In the genomic region with DNA sequence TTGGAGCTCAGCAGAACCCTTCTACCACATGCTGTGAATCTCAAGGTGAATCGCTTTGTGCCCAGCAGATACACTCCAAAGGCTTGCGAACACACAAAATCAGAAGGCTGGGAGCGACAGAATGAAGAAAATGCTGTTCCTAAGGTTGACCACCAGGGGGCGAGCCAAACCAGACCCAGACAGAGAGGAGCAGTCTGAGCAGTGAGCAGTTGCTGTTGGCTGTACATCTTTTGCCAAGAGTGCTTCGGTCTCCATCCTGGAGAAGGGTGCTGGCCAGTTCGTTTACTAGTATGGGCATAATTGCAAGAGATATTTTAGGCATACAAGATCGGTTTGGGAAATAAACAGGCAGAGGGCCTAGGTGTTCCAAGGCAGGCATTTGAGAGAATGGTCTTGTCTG, we compare ENCODE assay signal across 9 mouse cellular contexts. TPM values are rescaled to one million over a fixed set of nuclear protein-coding genes. Genes with fewer than 3 reads are reported as not detected.
DNase-seq lines count a peak whose midpoint lies in the region; ATAC-seq and TF ChIP-seq lines count a peak whose summit lies in the region.
"Had no signal": no experiment of that assay in that cellular context is flagged by ENCODE, and none has a peak within 500 bp of the region (broad histone marks: within the 10 kb centered on the region; RNA-seq: fewer than 3 reads in every experiment).

No protein-coding gene starts in this region.

- peak; percentile 71 for TF ChIP-seq CTCF in ES-Bruce4 (IDR thresholded peaks at IDR 0.05; ENCODE audit: low read depth, low read length)

- H3K9me3 ChIP-seq in ES-Bruce4 (replicated peaks; ENCODE audit: control insufficient read depth, insufficient read depth, low read length, poor library complexity, severe bottlenecking) = no peaks in the 10 kb centered on the region
- H3K9me3 ChIP-seq in midbrain, embryonic 12.5 days = no peaks in the 10 kb centered on the region
- H3K9me3 ChIP-seq: heart, embryonic 15.5 days had no signal

- no peak for TF ChIP-seq POLR2A in ES-Bruce4 (IDR thresholded peaks at IDR 0.05; ENCODE audit: insufficient read depth, low read length)

- H3K4me1 ChIP-seq in ES-Bruce4 (ENCODE audit: control insufficient read depth, insufficient read depth, low read length) = no peaks in the 10 kb centered on the region
- no peaks in the 10 kb centered on the region for H3K4me1 ChIP-seq in midbrain, embryonic 12.5 days
- H3K4me1 ChIP-seq: heart, embryonic 15.5 days had no signal

- H3K4me2 ChIP-seq in midbrain, embryonic 12.5 days (replicated peaks) = no peak overlapping the region
- H3K4me2 ChIP-seq: heart, embryonic 15.5 days had no signal

- peak; percentile 24 for DNase-seq in adrenal gland, adult 8-10 months
- DNase-seq in embryo, embryonic 11 days = peak; percentile 35
- DNase-seq in heart, postnatal 14 days = peak; percentile 35 to 56
- peak; percentile 13 for DNase-seq in left cerebral cortex, adult 11 months (ENCODE audit: low spot score)
- DNase-seq in skeletal muscle tissue, adult 2 months (ENCODE audit: low read depth, low spot score) = peak; percentile 0

- H3K27me3 ChIP-seq in ES-Bruce4 (ENCODE audit: control insufficient read depth, insufficient read depth, low read length, poor library complexity, severe bottlenecking) = no peaks in the 10 kb centered on the region
- no peaks in the 10 kb centered on the region for H3K27me3 ChIP-seq in midbrain, embryonic 12.5 days
- H3K27me3 ChIP-seq: heart, embryonic 15.5 days had no signal

- intact Hi-C loops in heart, postnatal 14 days (cut with DNase I) = loop anchor here (2.0 to 5.0 kb wide), 3 partner anchors 241 to 1264 kb away; no protein-coding TSS in a partner anchor

- no peak overlapping the region for H3K9ac ChIP-seq in ES-Bruce4 (ENCODE audit: low read depth, poor library complexity, severe bottlenecking)
- no peak overlapping the region for H3K9ac ChIP-seq in midbrain, embryonic 12.5 days (replicated peaks)
- H3K9ac ChIP-seq: heart, embryonic 15.5 days had no signal

- no peaks in the 10 kb centered on the region for H3K36me3 ChIP-seq in ES-Bruce4 (ENCODE audit: control insufficient read depth, insufficient read depth, low read length, poor library complexity, severe bottlenecking)
- H3K36me3 ChIP-seq in midbrain, embryonic 12.5 days = no peaks in the 10 kb centered on the region
- H3K36me3 ChIP-seq: heart, embryonic 15.5 days had no signal

- peak; percentile 56; the same call in 1 of the 2 replicates for ATAC-seq in midbrain, embryonic 12.5 days (ENCODE audit: low FRiP score, low read depth)
- no peak; the same call in 1 of the 2 replicates for ATAC-seq in monocyte, adult 5-6 weeks (replicated peaks; ENCODE audit: insufficient number of reproducible peaks, low FRiP score, low TSS enrichment, poor library complexity, severe bottlenecking)

- TF ChIP-seq EP300 in ES-Bruce4 (IDR thresholded peaks at IDR 0.05; ENCODE audit: insufficient read depth, low read depth, low read length) = no peak

- WGBS in midbrain, embryonic 12.5 days = 36% methylated on average over 7 of the region's 7 CpGs

- H3K4me3 ChIP-seq in ES-Bruce4 (ENCODE audit: low read depth, low read length) = no peak overlapping the region
- no peak overlapping the region for H3K4me3 ChIP-seq in midbrain, embryonic 12.5 days
- H3K4me3 ChIP-seq: heart, embryonic 15.5 days had no signal

- no peak overlapping the region for H3K27ac ChIP-seq in ES-Bruce4 (ENCODE audit: insufficient read depth, low read length)
- H3K27ac ChIP-seq in midbrain, embryonic 12.5 days (replicated peaks) = no peak overlapping the region
- H3K27ac ChIP-seq: heart, embryonic 15.5 days had no signal

RNA-seq across cellular contexts. Expression of a gene that starts 52.9 kb away (rescaled TPM):
- polyA plus RNA-seq in ES-Bruce4 (2011; ENCODE audit: insufficient read depth, insufficient read length, low read depth, missing spikeins) = 0.28 and 0.50 TPM in 2 replicates
- total RNA-seq in adrenal gland, adult 8-10 months (2022) = under 1 TPM in 1 of 4 experiments, not detected in 3; 0.08 TPM
- not detected for total RNA-seq in heart, postnatal 14 days (2021)
- 0.12 TPM in 1 of 2 replicates, not detected in the other for polyA plus RNA-seq in midbrain, embryonic 12.5 days (2016; fragmentation: Nextera tagmentation; extraction: Ambion mirVana)
- not detected in 3 replicates for total RNA-seq in monocyte, adult 5-6 weeks (2017)
- polyA plus RNA-seq: heart, embryonic 15.5 days had no signal
